Mouse (Mus musculus): ENCODE results near the gene Natd1. TPM values are rescaled to one million over a fixed set of nuclear protein-coding genes. Genes with fewer than 3 reads are reported as not detected.

Gene Natd1
- total RNA-seq, 1 experiment = 14.6 TPM

GRCm38 (mm10) chr11:60909626-60910025 lies 4.9 kb downstream of the Natd1 start:
- H3K4me3 ChIP-seq (ENCODE audit: insufficient read depth in 1 of 2, low read depth in 1 of 2, low read length in 2 of 2, poor library complexity in 1 of 2, severe bottlenecking in 1 of 2) = no peak overlapping the region
- peaks cover 22% of the 10 kb centered on the region for H3K36me3 ChIP-seq (ENCODE audit: control insufficient read depth, insufficient read depth, low read length, poor library complexity, severe bottlenecking)
- no peaks in the 10 kb centered on the region for H3K9me3 ChIP-seq (ENCODE audit: control insufficient read depth, insufficient read depth, low read depth, low read length)
- peaks cover 1 to 12% of the 10 kb centered on the region in 2 experiments; a peak in 3 of 4 replicates for H3K4me1 ChIP-seq (ENCODE audit: control insufficient read depth in 2 of 2, insufficient read depth in 2 of 2, low read length in 2 of 2, poor library complexity in 1 of 2)
- DNase-seq (ENCODE audit: low read depth, low spot score) = no peak
- no peak overlapping the region for H3K27ac ChIP-seq (ENCODE audit: insufficient read depth, low read depth, low read length, poor library complexity, severe bottlenecking)
- in situ Hi-C loops (cut with MboI; ENCODE audit: low sequenced_read_pairs in 2 of 2, unreplicated experiment in 2 of 2) = no loop called here
- H3K9ac ChIP-seq (ENCODE audit: insufficient read depth, low read depth, low read length, poor library complexity, severe bottlenecking) = no peak overlapping the region
- TF ChIP-seq HCFC1 (IDR thresholded peaks at IDR 0.05; ENCODE audit: borderline replicate concordance, insufficient read depth, low read length) = no peak
- no peak for TF ChIP-seq CHD2 (IDR thresholded peaks at IDR 0.05; ENCODE audit: low read depth, low read length)
- no peak for TF ChIP-seq ZNF384 (IDR thresholded peaks at IDR 0.05; ENCODE audit: low read depth, low read length)
- no peak for TF ChIP-seq ZC3H11A (IDR thresholded peaks at IDR 0.05; ENCODE audit: borderline replicate concordance, low read depth, low read length)
- TF ChIP-seq MAFK (IDR thresholded peaks at IDR 0.05; ENCODE audit: insufficient read depth, low read depth, low read length) = no peak

- H3K36me3 ChIP-seq (ENCODE audit: control insufficient read depth, insufficient read depth, low read length, poor library complexity, severe bottlenecking) = peaks cover 28% of the 10 kb centered on the region
- in situ Hi-C loops (cut with MboI; ENCODE audit: low sequenced_read_pairs in 2 of 2, unreplicated experiment in 2 of 2) = no loop called here
- TF ChIP-seq HCFC1 (IDR thresholded peaks at IDR 0.05; ENCODE audit: borderline replicate concordance, insufficient read depth, low read length) = no peak
- no peak for TF ChIP-seq ZNF384 (IDR thresholded peaks at IDR 0.05; ENCODE audit: low read depth, low read length)
- TF ChIP-seq ZC3H11A (IDR thresholded peaks at IDR 0.05; ENCODE audit: borderline replicate concordance, low read depth, low read length) = no peak
- no peak for TF ChIP-seq MAFK (IDR thresholded peaks at IDR 0.05; ENCODE audit: insufficient read depth, low read depth, low read length)
- no peaks in the 10 kb centered on the region for H3K9me3 ChIP-seq (ENCODE audit: control insufficient read depth, insufficient read depth, low read depth, low read length)
- no peak overlapping the region for H3K9ac ChIP-seq (ENCODE audit: insufficient read depth, low read depth, low read length, poor library complexity, severe bottlenecking)
- H3K4me3 ChIP-seq (ENCODE audit: insufficient read depth in 1 of 2, low read depth in 1 of 2, low read length in 2 of 2, poor library complexity in 1 of 2, severe bottlenecking in 1 of 2) = no peak overlapping the region
- DNase-seq (ENCODE audit: low read depth, low spot score) = no peak
- peaks cover 0 to 12% of the 10 kb centered on the region in 2 experiments; a peak in 2 of 4 replicates for H3K4me1 ChIP-seq (ENCODE audit: control insufficient read depth in 2 of 2, insufficient read depth in 2 of 2, low read length in 2 of 2, poor library complexity in 1 of 2)
- no peak overlapping the region for H3K27ac ChIP-seq (ENCODE audit: insufficient read depth, low read depth, low read length, poor library complexity, severe bottlenecking)
These were observed 6.5 kb downstream of the Natd1 start for GRCm38 (mm10) chr11:60908073-60908472.

DNA sequence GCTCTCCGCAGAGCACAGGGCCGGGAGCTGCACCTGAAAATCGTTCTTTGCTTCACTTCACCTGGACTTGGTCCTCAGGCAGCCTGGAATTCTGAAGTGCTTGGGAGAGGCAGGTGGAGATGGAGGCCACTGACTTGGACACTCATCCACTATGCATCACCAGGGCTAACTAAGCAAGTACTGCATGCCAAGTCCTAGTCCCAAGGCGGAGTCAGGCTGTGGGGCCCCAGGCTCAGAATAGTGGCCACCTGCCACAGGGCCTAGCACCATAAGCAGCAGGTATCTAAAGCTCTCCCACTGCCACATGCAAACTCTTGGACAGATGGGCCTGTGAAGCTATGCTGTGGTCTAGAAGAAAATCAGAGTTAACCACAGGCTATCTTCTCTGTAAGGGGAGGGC lies 8.1 kb downstream of the Natd1 start:
- Histone ChIP-seq H3K9ac (ENCODE audit: insufficient read depth, low read depth, low read length, poor library complexity, severe bottlenecking) (no peak overlapping the region), H3K36me3 (ENCODE audit: control insufficient read depth, insufficient read depth, low read length, poor library complexity, severe bottlenecking) (peaks cover 28% of the 10 kb centered on the region), H3K9me3 (ENCODE audit: control insufficient read depth, insufficient read depth, low read depth, low read length) (no peaks in the 10 kb centered on the region), H3K4me3 (ENCODE audit: insufficient read depth in 1 of 2, low read depth in 1 of 2, low read length in 2 of 2, poor library complexity in 1 of 2, severe bottlenecking in 1 of 2) (no peak overlapping the region), H3K4me1 (ENCODE audit: control insufficient read depth in 2 of 2, insufficient read depth in 2 of 2, low read length in 2 of 2, poor library complexity in 1 of 2) (peaks cover 0 to 3% of the 10 kb centered on the region in 2 experiments; a peak in 2 of 4 replicates), H3K27ac (ENCODE audit: insufficient read depth, low read depth, low read length, poor library complexity, severe bottlenecking) (no peak overlapping the region)
- in situ Hi-C loops (cut with MboI; ENCODE audit: low sequenced_read_pairs in 2 of 2, unreplicated experiment in 2 of 2) = no loop called here
- TF ChIP-seq ZNF384 (IDR thresholded peaks at IDR 0.05; ENCODE audit: low read depth, low read length) (no peak), CHD2 (IDR thresholded peaks at IDR 0.05; ENCODE audit: low read depth, low read length) (no peak), HCFC1 (IDR thresholded peaks at IDR 0.05; ENCODE audit: borderline replicate concordance, insufficient read depth, low read length) (no peak)
- DNase-seq (ENCODE audit: low read depth, low spot score) = no peak

DNA sequence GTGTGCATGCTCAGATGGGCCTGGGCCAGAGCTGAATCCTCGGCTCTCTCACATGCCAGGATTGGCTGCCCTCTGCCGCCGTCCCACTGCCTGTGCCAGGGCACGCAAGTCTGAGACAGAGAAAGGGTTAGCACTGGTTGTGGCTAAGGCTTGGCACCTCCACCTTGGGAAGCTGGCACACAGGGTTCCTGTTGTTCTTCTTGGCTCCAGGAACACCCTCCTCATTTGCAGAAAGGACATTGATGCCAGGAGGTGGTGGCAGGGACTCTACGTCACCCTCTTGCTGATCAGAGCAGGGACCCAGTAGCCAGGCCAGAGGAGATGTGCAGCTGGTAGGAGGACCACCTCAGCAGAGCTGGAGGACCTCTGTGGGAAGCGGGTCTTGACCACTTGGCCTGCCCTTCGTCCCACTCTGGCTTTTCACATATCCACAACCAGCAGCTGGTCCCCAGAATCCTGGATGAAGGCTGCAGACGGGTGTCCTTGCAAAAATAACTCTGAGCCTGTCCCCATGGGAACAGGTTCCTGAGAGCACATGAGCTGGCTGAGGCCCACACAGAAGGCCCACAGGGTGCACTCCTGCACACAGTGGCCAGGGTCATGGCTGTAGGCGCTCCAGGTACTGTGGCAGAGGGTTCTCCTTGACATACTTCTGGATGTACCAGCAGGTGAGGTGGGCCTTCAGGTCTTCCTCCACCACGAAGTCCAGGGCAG lies 9.0 kb downstream of the Natd1 start:
- H3K36me3 ChIP-seq (ENCODE audit: control insufficient read depth, insufficient read depth, low read length, poor library complexity, severe bottlenecking) = peaks cover 28% of the 10 kb centered on the region
- in situ Hi-C loops (cut with MboI; ENCODE audit: low sequenced_read_pairs in 2 of 2, unreplicated experiment in 2 of 2) = no loop called here
- no peaks in the 10 kb centered on the region for H3K9me3 ChIP-seq (ENCODE audit: control insufficient read depth, insufficient read depth, low read depth, low read length)
- H3K4me3 ChIP-seq (ENCODE audit: insufficient read depth in 1 of 2, low read depth in 1 of 2, low read length in 2 of 2, poor library complexity in 1 of 2, severe bottlenecking in 1 of 2) = no peak overlapping the region
- H3K27ac ChIP-seq (ENCODE audit: insufficient read depth, low read depth, low read length, poor library complexity, severe bottlenecking) = no peak overlapping the region
- no peak for TF ChIP-seq MAFK (IDR thresholded peaks at IDR 0.05; ENCODE audit: insufficient read depth, low read depth, low read length)
- no peak for TF ChIP-seq CHD2 (IDR thresholded peaks at IDR 0.05; ENCODE audit: low read depth, low read length)
- TF ChIP-seq HCFC1 (IDR thresholded peaks at IDR 0.05; ENCODE audit: borderline replicate concordance, insufficient read depth, low read length) = no peak
- no peak for TF ChIP-seq ZNF384 (IDR thresholded peaks at IDR 0.05; ENCODE audit: low read depth, low read length)
- no peak for TF ChIP-seq ZC3H11A (IDR thresholded peaks at IDR 0.05; ENCODE audit: borderline replicate concordance, low read depth, low read length)
- H3K9ac ChIP-seq (ENCODE audit: insufficient read depth, low read depth, low read length, poor library complexity, severe bottlenecking) = no peak overlapping the region
- no peak for DNase-seq (ENCODE audit: low read depth, low spot score)
- H3K4me1 ChIP-seq (ENCODE audit: control insufficient read depth in 2 of 2, insufficient read depth in 2 of 2, low read length in 2 of 2, poor library complexity in 1 of 2) = 0 out of 4 replicates have a peak, but pooled peaks cover 0 to 2% of the 10 kb centered on the region in 2 experiments
